Mouse (Mus musculus): ENCODE measurements around the gene Hexa.

The Hexa gene

GRCm38 (mm10) chr9:59539441-59540137 is at the start of gene Hexa, which contains the start of gene Tmem202:
TSS of gene Hexa (plus strand) at chr9:59539540.
TSS of gene Tmem202 (minus strand) at chr9:59539847.
- DNase-seq (ENCODE audit: low spot score in 2 of 2), result peak; percentile 72 to 76

- DNase-seq (ENCODE audit: low spot score in 2 of 2), result no peak
Measured at GRCm38 (mm10) chr9:59508146-59508545, 31.2 kb upstream of the Hexa start.

DNA sequence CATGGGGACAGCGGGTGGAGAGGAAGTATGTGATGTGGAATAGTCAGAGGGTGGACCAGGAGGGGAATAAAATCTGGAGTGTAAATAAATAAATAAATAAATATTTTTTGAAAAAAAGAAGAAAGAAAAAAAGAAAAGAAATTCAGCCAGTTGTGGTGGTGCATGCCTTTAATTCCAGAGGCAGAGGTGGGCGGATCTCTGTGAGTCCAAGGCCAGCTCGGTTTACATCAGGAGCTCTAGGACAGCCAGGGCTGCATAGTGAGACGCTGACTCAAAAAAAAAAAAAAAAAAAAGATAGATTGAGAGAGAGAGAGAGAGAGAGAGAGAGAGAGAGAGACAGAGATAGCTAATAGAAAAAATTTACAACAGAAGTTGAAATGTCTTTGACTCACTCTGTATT is 27.0 kb upstream of the Hexa start:
- DNase-seq (ENCODE audit: low spot score in 2 of 2), result no peak

DNA sequence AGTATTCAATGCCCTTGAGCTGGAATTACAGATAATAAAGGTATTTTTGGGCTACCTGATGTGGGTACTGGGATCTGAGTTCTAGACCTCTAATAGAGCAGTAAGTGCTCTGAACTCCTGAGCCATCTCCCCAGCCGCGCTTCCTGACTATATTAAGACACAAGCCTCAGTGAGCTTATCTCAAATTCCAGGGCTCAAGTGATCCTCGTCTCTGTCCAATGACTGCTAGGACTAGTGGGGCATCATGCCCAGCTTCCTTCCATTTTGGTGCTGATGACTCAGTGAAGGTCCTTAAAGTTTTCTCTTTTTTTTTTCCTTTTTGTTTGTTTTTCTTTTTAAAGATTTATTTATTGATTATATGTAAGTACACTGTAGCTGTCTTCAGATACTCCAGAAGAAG is 24.3 kb upstream of the Hexa start:
- DNase-seq (ENCODE audit: low spot score in 2 of 2), result no peak

DNA sequence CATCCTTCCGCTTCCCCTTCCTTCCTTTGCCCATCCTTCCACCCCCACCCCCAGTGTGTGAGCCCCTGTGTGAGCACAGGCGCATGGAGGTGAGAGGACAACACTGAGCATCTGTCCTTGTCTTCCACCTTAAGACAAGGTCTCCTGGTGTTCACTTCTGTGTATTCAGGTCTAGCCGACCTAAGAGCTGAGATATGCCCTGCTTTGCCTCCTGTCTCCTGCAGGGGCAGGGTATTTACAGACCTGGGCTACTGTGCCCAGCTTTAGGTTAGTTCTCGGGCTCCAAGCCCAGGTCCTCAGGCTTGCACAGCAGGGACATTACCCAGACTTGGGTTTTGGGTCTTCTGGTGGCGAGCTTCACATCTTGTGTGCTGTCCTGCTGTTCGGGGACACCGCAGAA is 22.2 kb upstream of the Hexa start:
- DNase-seq (ENCODE audit: low spot score in 2 of 2), result no peak

DNA sequence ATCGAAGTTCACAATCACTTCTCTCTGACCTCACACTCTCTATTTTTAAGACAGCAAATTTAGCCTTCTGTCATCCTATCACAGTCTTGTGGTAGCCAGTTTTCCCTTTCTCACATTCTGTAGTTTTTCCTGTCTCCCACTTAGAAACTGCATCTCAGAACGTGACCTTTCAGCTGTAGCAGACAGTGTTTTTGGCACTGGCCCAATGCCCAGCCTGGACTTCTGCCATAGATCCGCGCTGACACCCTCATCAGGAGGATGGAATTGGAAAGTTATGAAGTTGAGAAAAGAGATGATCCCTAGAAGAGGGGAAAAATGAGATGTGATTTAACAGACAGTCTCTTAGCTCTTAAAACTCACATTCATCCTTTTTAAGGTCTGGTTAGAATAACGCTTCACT is 20.4 kb upstream of the Hexa start:
- peak in 1 of 2 experiments; percentile 34 for DNase-seq (ENCODE audit: low spot score in 2 of 2)

- DNase-seq (ENCODE audit: low spot score in 2 of 2), result no peak
Measured at GRCm38 (mm10) chr9:59519396-59519795, 19.9 kb upstream of the Hexa start.

DNA sequence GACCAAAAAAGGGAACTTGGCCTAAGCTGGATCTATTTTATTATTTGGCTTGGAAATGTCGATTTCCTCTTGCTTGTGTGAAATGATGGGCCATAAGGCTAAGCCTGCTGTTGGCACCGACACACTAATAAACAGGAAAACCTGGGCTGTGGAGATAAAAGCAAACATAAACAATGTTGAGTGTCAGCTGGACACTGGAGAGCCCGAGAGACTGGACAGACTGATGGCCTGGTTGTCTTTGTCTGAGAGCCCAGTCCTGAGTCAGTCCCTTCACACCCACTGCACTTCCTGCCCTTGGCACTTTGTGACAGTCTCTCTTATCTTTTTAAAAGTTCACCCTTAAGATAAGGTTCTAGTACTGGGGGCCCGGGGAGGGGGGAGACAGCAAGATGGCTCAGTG is 16.4 kb upstream of the Hexa start:
- DNase-seq (ENCODE audit: low spot score in 2 of 2), result no peak

- DNase-seq (ENCODE audit: low spot score in 2 of 2), result no peak
Measured at GRCm38 (mm10) chr9:59526727-59527126, 12.6 kb upstream of the Hexa start.

DNA sequence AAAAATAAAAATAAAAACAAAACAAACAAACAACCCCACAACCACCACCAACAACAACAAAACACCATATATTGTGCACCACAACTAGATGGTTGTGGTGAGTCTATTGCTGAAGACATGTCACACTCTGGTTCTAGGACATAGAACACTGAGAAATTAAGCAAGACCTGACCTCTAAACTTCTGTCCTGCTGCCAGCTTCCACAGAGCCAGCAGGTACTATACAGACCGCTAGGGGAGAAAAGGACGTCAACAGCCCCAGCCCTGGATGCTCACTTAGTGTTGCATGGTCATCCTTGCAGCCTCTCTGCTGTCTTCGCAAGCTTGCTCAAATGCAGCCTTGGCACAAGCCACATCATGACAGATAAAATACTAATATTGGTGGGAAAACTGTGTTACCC is 11.8 kb upstream of the Hexa start:
- no peak for DNase-seq (ENCODE audit: low spot score in 2 of 2)

DNA sequence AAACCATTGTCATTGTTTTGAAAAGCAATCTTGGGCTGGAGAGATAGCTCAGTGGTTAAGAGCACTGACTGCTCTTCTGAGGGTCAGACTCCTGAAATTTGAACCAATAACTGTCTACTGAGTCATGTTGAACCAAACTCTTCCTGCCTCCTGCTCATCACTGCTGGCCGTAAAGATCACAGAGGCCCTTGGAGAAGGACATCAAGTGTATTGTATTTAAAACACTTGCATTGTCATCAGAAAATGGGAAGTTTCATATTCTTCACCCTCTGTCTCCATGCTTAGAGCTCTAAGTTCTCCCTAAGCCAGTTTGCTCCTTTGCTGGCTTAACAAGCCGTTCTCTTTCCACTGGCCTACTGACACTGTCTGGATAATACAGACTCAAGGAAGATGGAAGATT is 11.1 kb upstream of the Hexa start:
- no peak for DNase-seq (ENCODE audit: low spot score in 2 of 2)

DNA sequence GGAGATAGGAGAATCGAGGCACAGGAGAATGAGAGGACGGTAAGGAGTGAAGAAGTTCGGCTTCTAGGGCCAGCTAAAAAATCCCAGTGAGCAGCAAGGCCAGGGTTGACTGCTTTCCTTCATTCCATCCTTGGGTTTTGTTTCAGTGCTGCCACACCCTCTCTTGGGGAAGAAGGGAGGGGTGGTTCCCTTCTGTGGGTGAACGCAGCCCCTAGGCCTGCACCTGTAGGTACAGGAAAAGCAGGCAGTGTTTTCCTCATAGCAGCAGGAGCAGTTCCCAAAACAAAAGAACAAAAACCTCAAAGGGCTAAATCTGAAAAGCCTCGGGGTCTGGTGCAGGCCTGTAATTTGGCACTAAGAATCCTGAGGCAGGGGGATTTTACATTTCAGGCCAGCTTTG is 7.7 kb upstream of the Hexa start:
- no peak for DNase-seq (ENCODE audit: low spot score in 2 of 2)

DNA sequence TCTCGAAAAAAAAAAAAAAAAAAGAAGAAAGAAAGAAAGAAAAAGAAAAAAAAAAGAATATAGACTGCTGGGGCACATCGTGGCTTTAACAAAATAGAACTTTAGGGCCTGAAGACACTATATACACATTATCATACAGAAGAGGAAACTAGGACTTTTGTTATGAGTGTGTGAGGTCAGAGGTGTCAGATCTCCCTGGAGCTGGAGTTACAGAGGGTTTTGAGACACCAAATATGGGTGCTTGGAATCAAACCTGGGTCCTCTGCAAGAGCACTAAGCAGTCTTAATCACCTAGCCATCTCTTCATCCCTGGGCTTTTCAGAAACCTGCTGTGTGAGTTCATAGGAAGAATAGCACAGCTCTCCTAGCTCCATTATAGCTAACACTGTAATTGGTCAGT is 5.9 kb upstream of the Hexa start:
- DNase-seq (ENCODE audit: low spot score in 2 of 2), result no peak

DNA sequence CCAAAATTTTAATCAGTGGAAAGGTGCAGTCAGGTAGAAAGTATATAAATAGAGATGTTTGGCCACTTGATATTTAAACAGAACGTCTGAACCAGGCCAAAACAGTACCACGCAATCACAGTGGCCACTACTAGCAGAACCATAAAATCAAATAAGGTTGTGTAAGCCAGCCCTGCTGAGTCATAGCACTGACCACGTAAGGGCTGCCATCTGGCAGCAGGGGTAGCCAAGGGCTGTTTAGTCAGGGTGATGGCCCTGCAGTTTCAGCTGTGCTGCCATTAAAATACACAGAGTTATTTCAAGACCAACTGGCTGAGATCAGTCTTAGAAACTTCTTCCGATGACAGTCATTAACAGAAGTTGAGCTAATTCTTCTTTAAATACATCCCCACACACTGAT is 5.5 kb upstream of the Hexa start:
- DNase-seq (ENCODE audit: low spot score in 2 of 2), result no peak

GRCm38 (mm10) chr9:59537651-59538050 is 1.7 kb upstream of the Hexa start:
- DNase-seq (ENCODE audit: low spot score in 2 of 2), result no peak

DNA sequence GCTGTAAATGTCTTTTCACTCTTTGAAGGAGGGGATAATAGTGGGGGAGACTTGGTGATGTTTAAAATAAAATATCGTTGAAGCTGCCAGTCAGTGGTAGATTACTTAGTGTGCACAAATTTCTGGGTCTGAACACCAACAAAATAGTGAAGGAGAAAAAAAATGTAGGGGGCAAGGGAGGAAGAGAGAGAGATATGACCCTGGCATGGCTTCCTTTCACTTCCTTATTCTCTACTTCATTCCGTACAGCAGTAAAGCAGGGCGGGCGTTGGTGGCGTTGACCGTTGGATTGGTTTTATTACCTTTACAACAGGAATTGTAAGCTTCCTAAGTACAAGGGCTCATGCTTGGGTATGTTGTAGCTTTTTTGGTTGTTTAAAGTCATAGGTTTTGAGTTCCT is 2.3 kb downstream of the Hexa start:
- no peak for DNase-seq (ENCODE audit: low spot score in 2 of 2)

DNA sequence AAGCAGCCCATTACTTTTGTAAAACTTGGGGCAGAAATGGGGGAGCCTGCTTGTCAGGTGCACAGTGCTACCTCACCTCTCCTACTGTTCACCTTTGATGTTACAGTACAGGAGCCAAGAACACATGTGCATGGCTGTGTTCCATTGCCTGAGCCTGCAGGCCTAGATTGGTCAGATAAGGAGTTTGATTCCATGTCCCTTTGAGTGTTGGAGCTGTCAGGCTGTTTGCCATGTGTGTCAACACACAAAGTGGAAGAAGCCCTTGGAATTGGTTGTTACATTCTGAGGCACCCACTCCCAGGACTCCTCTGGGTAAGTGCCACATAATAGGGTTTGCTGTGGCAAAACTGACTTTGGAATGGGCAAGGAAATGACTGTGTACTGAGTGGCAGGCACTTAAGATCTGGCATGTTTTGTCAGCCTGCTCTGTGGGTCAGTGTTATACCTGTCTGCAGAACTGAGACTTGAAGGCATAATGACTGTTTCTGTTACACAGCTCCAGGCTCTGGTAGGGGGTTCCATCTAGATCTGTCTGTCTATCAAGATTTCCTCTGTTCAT is 3.5 kb downstream of the Hexa start:
- no peak for DNase-seq (ENCODE audit: low spot score in 2 of 2)

DNA sequence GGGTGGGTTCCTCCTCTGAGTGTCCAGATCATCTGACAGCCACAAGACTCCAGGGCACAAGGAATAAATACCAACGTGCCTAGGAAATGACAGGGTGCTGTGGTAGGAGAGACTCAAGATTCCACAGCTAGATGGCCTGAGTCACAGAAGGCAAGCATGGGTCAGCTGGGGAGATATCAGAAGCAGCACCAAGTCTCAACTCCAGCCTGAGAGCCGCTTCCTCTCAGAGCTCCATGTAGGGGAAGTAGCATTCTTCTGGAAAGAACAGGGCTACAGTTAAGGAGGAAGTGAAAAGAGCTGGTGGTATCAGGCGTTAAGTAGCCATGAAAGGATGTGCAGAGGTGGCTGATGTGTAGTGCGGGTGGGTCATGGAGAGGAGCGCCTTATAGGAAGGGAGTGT is 5.4 kb downstream of the Hexa start:
- DNase-seq (ENCODE audit: low spot score in 2 of 2), result no peak

DNA sequence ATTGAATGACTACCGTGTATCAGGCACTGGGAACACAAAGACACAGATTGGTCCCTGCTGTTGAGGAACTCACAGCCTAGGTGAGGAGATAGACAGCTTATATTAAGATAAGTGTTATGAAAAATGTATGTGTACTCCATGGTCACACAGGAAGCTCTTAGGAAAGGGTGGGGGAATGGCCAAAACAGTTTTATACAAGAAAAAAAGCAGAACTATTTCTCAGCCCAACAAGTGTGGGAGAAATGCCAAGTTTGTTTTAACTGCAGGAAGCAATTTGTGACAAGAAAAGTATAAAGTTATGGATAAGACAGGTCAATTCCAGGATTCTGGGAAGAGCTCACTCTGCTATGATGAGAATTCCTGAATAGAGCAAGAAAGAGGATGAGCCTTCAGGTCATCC is 8.5 kb downstream of the Hexa start:
- no peak for DNase-seq (ENCODE audit: low spot score in 2 of 2)

- DNase-seq (ENCODE audit: low spot score in 2 of 2), result no peak
Measured at GRCm38 (mm10) chr9:59548961-59549487, 9.7 kb downstream of the Hexa start.

DNA sequence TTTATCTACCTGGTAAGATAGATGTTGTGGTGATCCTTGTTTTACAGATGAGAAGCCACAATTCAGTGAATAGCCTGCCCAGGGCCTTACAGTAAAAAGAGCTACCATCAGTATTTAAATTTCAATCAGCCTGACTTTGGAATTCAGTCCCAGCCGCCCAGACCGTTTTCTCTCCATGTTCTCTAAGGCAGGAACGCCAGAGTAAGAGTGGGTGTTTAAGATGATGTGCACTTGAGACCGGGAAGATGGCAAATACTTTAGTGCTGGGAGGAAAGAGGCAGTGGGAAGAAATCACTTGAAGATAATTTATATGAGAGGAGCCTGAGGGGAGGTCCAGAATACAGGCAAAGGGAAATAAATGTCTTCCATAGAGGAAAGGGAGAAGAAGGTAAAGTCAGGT is 10.7 kb downstream of the Hexa start:
- DNase-seq (ENCODE audit: low spot score in 2 of 2), result peak in 1 of 2 experiments; percentile 25

GRCm38 (mm10) chr9:59551017-59551416 is 11.7 kb downstream of the Hexa start:
- DNase-seq (ENCODE audit: low spot score in 2 of 2), result no peak

GRCm38 (mm10) chr9:59551620-59552031 is 12.3 kb downstream of the Hexa start:
- DNase-seq (ENCODE audit: low spot score in 2 of 2), result peak; percentile 47 to 54

- DNase-seq (ENCODE audit: low spot score in 2 of 2), result no peak
Measured at GRCm38 (mm10) chr9:59552610-59553009, 13.3 kb downstream of the Hexa start.

Measured in right cerebral cortex, postnatal 36 days (tissue).